Mouse (Mus musculus): ENCODE results near the gene Gm3233.
"Not testable (repeated sequence)": the region's sequence is repeated elsewhere in the genome, so short reads cannot be mapped to it uniquely, and the experiment has no call there.

The Gm3233 gene

GRCm38 (mm10) chr10:77728280-77728679 lies 31.2 kb downstream of the Gm3233 start:
- no peak for DNase-seq (ENCODE audit: low spot score in 2 of 2)

GRCm38 (mm10) chr10:77726186-77726585 lies 33.3 kb downstream of the Gm3233 start, which contains the start of gene Gm10100:
Gm10100 (plus strand) TSS chr10:77726486.
- no peak for DNase-seq (ENCODE audit: low spot score in 2 of 2)

- DNase-seq (ENCODE audit: low spot score in 2 of 2): no peak
Measured at GRCm38 (mm10) chr10:77724855-77725254, 34.6 kb downstream of the Gm3233 start.

GRCm38 (mm10) chr10:77720299-77720698 lies 39.2 kb downstream of the Gm3233 start, which contains the start of gene Krtap12-1:
Krtap12-1 (plus strand) TSS chr10:77720599.
- not testable (repeated sequence) for DNase-seq (ENCODE audit: low spot score in 2 of 2)

- DNase-seq (ENCODE audit: low spot score in 2 of 2): no peak
Measured at GRCm38 (mm10) chr10:77715507-77715906, 44.0 kb downstream of the Gm3233 start, which contains the start of gene Gm10142. Gm10142 (plus strand) TSS chr10:77715807.

- DNase-seq (ENCODE audit: low spot score in 2 of 2): no peak
Measured at GRCm38 (mm10) chr10:77713734-77714133, 45.7 kb downstream of the Gm3233 start.

- DNase-seq (ENCODE audit: low spot score in 2 of 2): not testable (repeated sequence)
Measured at GRCm38 (mm10) chr10:77711157-77711556, 48.3 kb downstream of the Gm3233 start, which contains the start of gene Gm10024. Gm10024 (plus strand) TSS chr10:77711457.

GRCm38 (mm10) chr10:77709831-77710230 lies 49.7 kb downstream of the Gm3233 start:
- DNase-seq (ENCODE audit: low spot score in 2 of 2): no peak

Measured in frontal cortex, postnatal 14 days (tissue).